Comparison of ENCODE assay signal across 25 mouse cellular contexts in genomic region chr14:17912573-17913207, GRCm38 (mm10).
"Had no signal": no experiment of that assay in that cellular context is flagged by ENCODE, and none has a peak within 500 bp of the region (broad histone marks: within the 10 kb centered on the region; RNA-seq: fewer than 3 reads in every experiment).

No protein-coding gene starts in this region.

- H3K4me1 ChIP-seq: heart, embryonic 10.5 days; heart, embryonic 12.5 days; hindbrain, embryonic 13.5 days; hindbrain, embryonic 15.5 days; kidney, embryonic 15.5 days; limb, embryonic 15.5 days; liver, embryonic 12.5 days had no signal

- ATAC-seq: hindbrain, postnatal 0 days; intestine, embryonic 16.5 days; liver, embryonic 12.5 days had no signal

- H3K4me2 ChIP-seq: heart, embryonic 12.5 days; hindbrain, embryonic 13.5 days; hindbrain, embryonic 15.5 days; kidney, embryonic 15.5 days; limb, embryonic 13.5 days; limb, embryonic 15.5 days; liver, embryonic 12.5 days had no signal

- H3K36me3 ChIP-seq: heart, embryonic 10.5 days; heart, embryonic 12.5 days; hindbrain, embryonic 13.5 days; hindbrain, embryonic 15.5 days; kidney, embryonic 15.5 days; limb, embryonic 13.5 days; limb, embryonic 15.5 days; liver, embryonic 12.5 days had no signal

- H3K27me3 ChIP-seq: heart, embryonic 12.5 days; hindbrain, embryonic 13.5 days; hindbrain, embryonic 15.5 days; kidney, embryonic 15.5 days; limb, embryonic 13.5 days; limb, embryonic 15.5 days; liver, embryonic 12.5 days had no signal

- DNase-seq: gastrocnemius, postnatal 14 days; gastrocnemius, postnatal 36 days; heart, adult 18-20 months; heart, postnatal 10 days; heart, postnatal 4 days; kidney, adult 11 months; kidney, adult 2 months; kidney, adult 9 months; kidney, postnatal 14 days; kidney, postnatal 36 days; layer of hippocampus, adult 9-11 months; layer of hippocampus, postnatal 36 days; left cerebral cortex, postnatal 4 days had no signal

- H3K4me3 ChIP-seq: heart, embryonic 10.5 days; heart, embryonic 12.5 days; hindbrain, embryonic 13.5 days; hindbrain, embryonic 15.5 days; kidney, embryonic 15.5 days; limb, embryonic 13.5 days; limb, embryonic 15.5 days; liver, embryonic 12.5 days had no signal

- H3K27ac ChIP-seq: heart, embryonic 10.5 days; hindbrain, embryonic 13.5 days; hindbrain, embryonic 15.5 days; hindbrain, postnatal 0 days; kidney, embryonic 15.5 days; kidney, postnatal 0 days; limb, embryonic 13.5 days; limb, embryonic 15.5 days; liver, embryonic 12.5 days; liver, embryonic 14.5 days had no signal

- H3K9ac ChIP-seq: heart, embryonic 12.5 days; hindbrain, embryonic 13.5 days; hindbrain, embryonic 15.5 days; kidney, embryonic 15.5 days; limb, embryonic 13.5 days; limb, embryonic 15.5 days; liver, embryonic 12.5 days; liver, embryonic 14.5 days had no signal

- H3K9me3 ChIP-seq: heart, embryonic 10.5 days; heart, embryonic 12.5 days; hindbrain, embryonic 13.5 days; hindbrain, embryonic 15.5 days; kidney, embryonic 15.5 days; limb, embryonic 13.5 days; limb, embryonic 15.5 days; liver, embryonic 12.5 days had no signal
